ENCODE assay signal across 10 mouse cellular contexts in the genomic region with DNA sequence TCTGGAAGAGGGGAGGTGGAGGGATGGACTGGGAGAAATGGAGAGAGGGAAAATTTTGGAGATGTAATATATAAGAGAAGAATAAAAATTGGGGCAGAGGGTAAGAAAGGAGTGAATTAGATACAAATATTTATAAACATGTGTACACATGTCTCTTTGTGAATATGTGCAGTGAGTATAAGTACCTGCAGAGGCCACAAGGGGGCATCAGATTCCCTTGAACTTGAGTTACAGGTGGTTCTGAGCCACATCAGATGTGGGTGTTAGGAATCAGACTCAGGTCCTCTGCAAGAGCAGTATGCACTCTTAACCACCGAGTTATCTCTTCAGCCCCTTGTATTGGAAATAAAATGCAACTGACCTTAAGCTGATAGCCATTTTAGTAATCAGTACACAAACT. TPM values are rescaled to one million over a fixed set of nuclear protein-coding genes. Genes with fewer than 3 reads are reported as not detected.
DNase-seq lines count a peak whose midpoint lies in the region; ATAC-seq and TF ChIP-seq lines count a peak whose summit lies in the region.
"Had no signal": no experiment of that assay in that cellular context is flagged by ENCODE, and none has a peak within 500 bp of the region (broad histone marks: within the 10 kb centered on the region; RNA-seq: fewer than 3 reads in every experiment).

No protein-coding gene starts in this region.

- no peaks in the 10 kb centered on the region for H3K4me1 ChIP-seq in intestine, postnatal 0 days (replicated peaks; ENCODE audit: control insufficient read depth, insufficient read depth, low read length)
- no peaks in the 10 kb centered on the region for H3K4me1 ChIP-seq in intestine, embryonic 15.5 days (replicated peaks)
- no peaks in the 10 kb centered on the region for H3K4me1 ChIP-seq in limb, embryonic 10.5 days
- H3K4me1 ChIP-seq: embryonic facial prominence, embryonic 13.5 days; limb, embryonic 13.5 days had no signal

- H3K9me3 ChIP-seq in intestine, postnatal 0 days (ENCODE audit: control insufficient read depth), result no peaks in the 10 kb centered on the region
- no peaks in the 10 kb centered on the region for H3K9me3 ChIP-seq in intestine, embryonic 15.5 days
- H3K9me3 ChIP-seq in limb, embryonic 10.5 days (replicated peaks), result no peaks in the 10 kb centered on the region
- H3K9me3 ChIP-seq: embryonic facial prominence, embryonic 13.5 days; limb, embryonic 13.5 days had no signal

- DNase-seq in CD4-positive, CD25-positive, alpha-beta regulatory T cell, adult 2 months (ENCODE audit: low read depth, low spot score), result peak; percentile 76
- peak; percentile 32 for DNase-seq in adipocyte (ENCODE audit: low spot score)
- DNase-seq in embryo, embryonic 11 days, result peak; percentile 41
- DNase-seq in limb, embryonic 10.5 days (ENCODE audit: low spot score), result peak; percentile 31
- peak; percentile 42 for DNase-seq in right cerebral cortex, postnatal 4 days

- ATAC-seq in intestine, postnatal 0 days, result no peak
- no peak for ATAC-seq in intestine, embryonic 15.5 days
- ATAC-seq in activated CD4-positive, CD25-positive, alpha-beta regulatory T cell, adult 4 months, result no peak

- H3K4me3 ChIP-seq in intestine, postnatal 0 days (ENCODE audit: low read depth, low read length), result no peak overlapping the region
- H3K4me3 ChIP-seq in intestine, embryonic 15.5 days (replicated peaks), result no peak overlapping the region
- no peak overlapping the region for H3K4me3 ChIP-seq in limb, embryonic 10.5 days
- H3K4me3 ChIP-seq: embryonic facial prominence, embryonic 13.5 days; limb, embryonic 13.5 days had no signal

- H3K27ac ChIP-seq in intestine, postnatal 0 days (ENCODE audit: low read depth, low read length), result no peak overlapping the region
- no peak overlapping the region for H3K27ac ChIP-seq in intestine, embryonic 15.5 days
- H3K27ac ChIP-seq in limb, embryonic 10.5 days, result no peak overlapping the region
- H3K27ac ChIP-seq: embryonic facial prominence, embryonic 13.5 days; limb, embryonic 13.5 days had no signal

- no peak overlapping the region for H3K9ac ChIP-seq in intestine, postnatal 0 days (ENCODE audit: low read depth, low read length)
- H3K9ac ChIP-seq in intestine, embryonic 15.5 days, result no peak overlapping the region
- H3K9ac ChIP-seq: embryonic facial prominence, embryonic 13.5 days; limb, embryonic 13.5 days had no signal

- TF ChIP-seq CTCF in intestine, postnatal 0 days (IDR thresholded peaks at IDR 0.05; ENCODE audit: low read depth), result peak; percentile 67

- peaks cover 13% of the 10 kb centered on the region; the same call in 1 of the 2 replicates for H3K36me3 ChIP-seq in intestine, postnatal 0 days (ENCODE audit: control insufficient read depth, insufficient read depth)
- peaks cover 2% of the 10 kb centered on the region; the same call in 1 of the 2 replicates for H3K36me3 ChIP-seq in intestine, embryonic 15.5 days
- H3K36me3 ChIP-seq in limb, embryonic 10.5 days, result peaks cover 26% of the 10 kb centered on the region

- H3K4me2 ChIP-seq in intestine, postnatal 0 days (replicated peaks; ENCODE audit: low read depth), result no peak overlapping the region
- H3K4me2 ChIP-seq in intestine, embryonic 15.5 days (replicated peaks), result no peak overlapping the region
- H3K4me2 ChIP-seq: embryonic facial prominence, embryonic 13.5 days; limb, embryonic 13.5 days had no signal

- no peaks in the 10 kb centered on the region for H3K27me3 ChIP-seq in intestine, postnatal 0 days (replicated peaks; ENCODE audit: control insufficient read depth, insufficient read depth, low read length)
- H3K27me3 ChIP-seq in intestine, embryonic 15.5 days (replicated peaks), result no peaks in the 10 kb centered on the region
- no peaks in the 10 kb centered on the region for H3K27me3 ChIP-seq in limb, embryonic 10.5 days (ENCODE audit: low read depth, poor library complexity, severe bottlenecking)
- H3K27me3 ChIP-seq: embryonic facial prominence, embryonic 13.5 days; limb, embryonic 13.5 days had no signal

- WGBS in intestine, postnatal 0 days, result 91% methylated on average over 1 of the region's 1 CpGs
- WGBS in intestine, embryonic 15.5 days, result 97% methylated on average over 1 of the region's 1 CpGs
- 90% methylated on average over 1 of the region's 1 CpGs for WGBS in limb, embryonic 10.5 days

RNA-seq across cellular contexts. Expression of gene Fam126b, which starts 23.7 kb away (rescaled TPM):
- 6.2 and 8.5 TPM in 2 replicates for polyA plus RNA-seq in intestine, postnatal 0 days (2015; fragmentation: Nextera tagmentation; extraction: Ambion mirVana)
- polyA plus RNA-seq in intestine, embryonic 15.5 days (2015; fragmentation: Nextera tagmentation; extraction: Ambion mirVana), result 7.8 and 8.2 TPM in 2 replicates
- 4.8 and 6.0 TPM in 2 replicates for polyA plus RNA-seq in limb, embryonic 10.5 days (2016; fragmentation: Nextera tagmentation; extraction: Ambion mirVana)
- 10 to 100 TPM in 1 of 2 experiments, 1 to 10 TPM in 1; 9.3 to 10.2 TPM for polyA plus RNA-seq in activated CD4-positive, CD25-positive, alpha-beta regulatory T cell, adult 4 months (2017; shearing (Covaris generic))

RNA-seq across cellular contexts. Expression of gene Ndufb3, which starts 23.7 kb away (rescaled TPM):
- 285 and 298 TPM in 2 replicates for polyA plus RNA-seq in intestine, postnatal 0 days (2015; fragmentation: Nextera tagmentation; extraction: Ambion mirVana)
- 201 and 204 TPM in 2 replicates for polyA plus RNA-seq in intestine, embryonic 15.5 days (2015; fragmentation: Nextera tagmentation; extraction: Ambion mirVana)
- polyA plus RNA-seq in limb, embryonic 10.5 days (2016; fragmentation: Nextera tagmentation; extraction: Ambion mirVana), result 140 and 144 TPM in 2 replicates
- 10 to 100 TPM; 77.5 to 93.6 TPM for polyA plus RNA-seq in activated CD4-positive, CD25-positive, alpha-beta regulatory T cell, adult 4 months (2017; shearing (Covaris generic))

RNA-seq across cellular contexts. Expression of gene Orc2, which starts 57.5 kb away (rescaled TPM):
- polyA plus RNA-seq in intestine, postnatal 0 days (2015; fragmentation: Nextera tagmentation; extraction: Ambion mirVana), result 8.1 and 9.3 TPM in 2 replicates
- 20.1 and 22.0 TPM in 2 replicates for polyA plus RNA-seq in intestine, embryonic 15.5 days (2015; fragmentation: Nextera tagmentation; extraction: Ambion mirVana)
- polyA plus RNA-seq in limb, embryonic 10.5 days (2016; fragmentation: Nextera tagmentation; extraction: Ambion mirVana), result 50.1 and 55.6 TPM in 2 replicates
- polyA plus RNA-seq in activated CD4-positive, CD25-positive, alpha-beta regulatory T cell, adult 4 months (2017; shearing (Covaris generic)), result 10 to 100 TPM; 14.5 to 24.7 TPM
